Mouse (Mus musculus) hindbrain, postnatal 0 days (tissue): ENCODE measurements at regions not wholly inside any gene's neighbourhood (a gene's known extent, or its start where the extent isn't known, plus 50 kb on each side); places are given as distances from the start of the nearest gene placed in this dataset.

ENCODE experiments used
- ATAC-seq: fragments of 200-750 bp; cut with Nextera tagmentation; 2 replicates; pipeline ENCODE4 v1.8.0; 2017; ENCODE audit warnings: mild to moderate bottlenecking, moderate TSS enrichment, moderate library complexity
- DNase-seq: peaks from one replicate; pipeline ENCODE4 v3.0.0-alpha.2; 2015; ENCODE audit warnings: low spot score
- H3K27ac ChIP-seq: fragments of 300-500 bp; sonication (generic); 2 replicates; pipeline ENCODE4 v1.5.1; 2014; ENCODE audit warnings: mild to moderate bottlenecking
- H3K27me3 ChIP-seq: fragments of 300-500 bp; sonication (generic); 2 replicates; pipeline ENCODE4 v1.6.1; 2014; ENCODE audit warnings: low read length, mixed read lengths; ENCODE audit not compliant: insufficient read depth
- H3K36me3 ChIP-seq: fragments of 300-500 bp; sonication (generic); 2 replicates; pipeline ENCODE4 v1.6.1; 2014; ENCODE audit warnings: low read length, mixed read lengths; ENCODE audit not compliant: insufficient read depth
- H3K4me1 ChIP-seq: fragments of 300-500 bp; sonication (generic); 2 replicates; pipeline ENCODE4 v1.6.1; 2014; ENCODE audit warnings: antibody characterized with exemption, low read length, mixed read lengths; ENCODE audit not compliant: insufficient read depth
- H3K4me2 ChIP-seq: fragments of 300-500 bp; sonication (generic); 2 replicates; pipeline ENCODE4 v1.6.1; 2014; ENCODE audit warnings: low read depth, mild to moderate bottlenecking, low read length, moderate library complexity, mixed read lengths
- H3K4me3 ChIP-seq: fragments of 300-500 bp; sonication (generic); 2 replicates; pipeline ENCODE4 v1.5.1; 2014; ENCODE audit warnings: low read length
- H3K9ac ChIP-seq: fragments of 300-500 bp; sonication (generic); replicated peaks from 2 replicates; pipeline ENCODE4 v1.6.1; 2014; ENCODE audit warnings: mild to moderate bottlenecking, low read length, moderate library complexity, mixed read lengths
- H3K9me3 ChIP-seq: fragments of 300-500 bp; sonication (generic); 2 replicates; pipeline ENCODE4 v1.6.1; 2016; ENCODE audit warnings: low read length, mixed read lengths
- CTCF ChIP-seq: IDR thresholded peaks from 2 replicates; pipeline ENCODE4 v1.5.1; 2016; ENCODE audit warnings: antibody characterized with exemption, control low read depth, low read depth
- WGBS: fragments of 180-500 bp; shearing (Covaris S2); extraction: QIAGEN DNeasy Blood & Tissue Kit; methylation state at CpG from one replicate; pipeline ENCODE4 v1.1.7; 2014; 5-methylcytosine and 5-hydroxymethylcytosine counted together

DNA sequence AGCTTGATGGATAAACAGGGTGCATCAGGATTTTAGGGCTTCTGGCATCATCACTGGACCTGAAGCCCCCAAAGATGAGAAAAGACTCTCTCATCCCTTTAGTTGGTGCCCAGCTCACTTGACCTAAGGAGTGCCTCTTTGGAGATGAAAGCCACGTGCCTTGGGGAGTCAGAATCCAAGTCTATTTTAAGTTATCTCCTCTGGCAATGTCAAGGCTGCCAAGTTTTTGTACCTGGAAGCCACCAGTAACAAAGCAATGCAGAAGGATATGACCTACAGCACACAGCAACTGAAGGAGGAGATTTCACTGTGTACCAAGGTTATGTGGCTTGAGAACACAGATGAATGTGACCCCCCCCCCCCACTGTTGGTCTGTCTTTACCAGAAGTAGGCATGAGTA lies 140.9 kb upstream of the N4bp1 start:
- H3K4me2 ChIP-seq, result no peak overlapping the region
- no peak overlapping the region for H3K4me3 ChIP-seq
- WGBS, result 50% methylated on average over 1 of the region's 1 CpGs
- no peaks in the 10 kb centered on the region for H3K9me3 ChIP-seq
- H3K36me3 ChIP-seq, result no peaks in the 10 kb centered on the region
- H3K4me1 ChIP-seq, result no peaks in the 10 kb centered on the region
- TF ChIP-seq CTCF, result no peak
- H3K9ac ChIP-seq, result no peak overlapping the region
- DNase-seq (no peak), ATAC-seq (no peak)
- no peak overlapping the region for H3K27ac ChIP-seq
- H3K27me3 ChIP-seq, result no peaks in the 10 kb centered on the region

DNA sequence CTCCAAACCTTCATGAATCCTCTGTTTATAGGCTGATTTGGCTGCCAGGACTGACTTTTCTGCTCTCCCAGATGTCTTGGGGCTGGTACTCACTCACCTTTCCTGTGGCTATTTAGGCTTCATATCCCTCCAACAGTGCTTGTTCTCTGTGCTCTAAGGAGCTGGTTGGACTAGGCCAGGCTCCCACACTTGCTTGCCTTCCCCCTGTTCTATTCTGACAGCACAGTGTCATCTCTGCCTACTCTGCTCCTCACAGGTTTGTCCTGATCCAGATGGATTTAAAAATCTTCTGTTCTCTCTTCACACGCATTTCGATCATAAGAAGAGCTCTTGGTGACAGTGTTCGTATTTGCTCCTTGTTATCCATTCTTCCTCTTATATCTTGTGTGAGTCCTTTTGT lies 134.7 kb upstream of the N4bp1 start:
- no peak overlapping the region for H3K4me2 ChIP-seq
- TF ChIP-seq CTCF, result no peak
- no peak overlapping the region for H3K9ac ChIP-seq
- DNase-seq, result no peak
- no peaks in the 10 kb centered on the region for H3K4me1 ChIP-seq
- no peak for ATAC-seq
- H3K4me3 ChIP-seq, result no peak overlapping the region
- no peaks in the 10 kb centered on the region for H3K9me3 ChIP-seq
- no peak overlapping the region for H3K27ac ChIP-seq
- H3K36me3 ChIP-seq, result no peaks in the 10 kb centered on the region
- 97% methylated on average over 3 of the region's 3 CpGs for WGBS
- no peaks in the 10 kb centered on the region for H3K27me3 ChIP-seq

DNA sequence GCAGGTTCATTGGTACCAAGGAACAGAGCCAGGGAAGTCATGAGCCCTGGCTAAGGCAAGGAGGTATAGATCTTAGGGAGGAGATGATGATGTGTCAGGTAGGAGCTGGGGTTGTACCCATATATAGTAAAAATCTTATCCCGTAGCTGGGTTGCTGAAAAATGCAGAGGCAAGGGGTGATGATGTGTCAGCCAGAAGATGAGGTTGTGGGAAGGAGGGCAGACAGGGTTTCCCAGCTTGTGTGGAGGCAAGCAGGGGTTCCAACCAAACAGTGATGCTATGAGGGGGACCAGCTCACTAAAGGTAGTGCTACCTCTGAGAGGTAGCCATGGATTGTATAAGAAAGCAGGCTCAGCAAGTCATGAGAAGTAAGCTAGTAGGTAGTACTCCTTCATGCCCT lies 90.5 kb upstream of the N4bp1 start:
- Histone ChIP-seq H3K27me3 (no peaks in the 10 kb centered on the region), H3K4me2 (no peak overlapping the region), H3K4me3 (no peak overlapping the region), H3K36me3 (no peaks in the 10 kb centered on the region), H3K27ac (no peak overlapping the region), H3K4me1 (no peaks in the 10 kb centered on the region; the same call in 1 of the 2 replicates), H3K9ac (no peak overlapping the region), H3K9me3 (no peaks in the 10 kb centered on the region)
- TF ChIP-seq CTCF, result no peak
- DNase-seq (no peak), ATAC-seq (no peak)
- 87% methylated on average over 1 of the region's 1 CpGs for WGBS

DNA sequence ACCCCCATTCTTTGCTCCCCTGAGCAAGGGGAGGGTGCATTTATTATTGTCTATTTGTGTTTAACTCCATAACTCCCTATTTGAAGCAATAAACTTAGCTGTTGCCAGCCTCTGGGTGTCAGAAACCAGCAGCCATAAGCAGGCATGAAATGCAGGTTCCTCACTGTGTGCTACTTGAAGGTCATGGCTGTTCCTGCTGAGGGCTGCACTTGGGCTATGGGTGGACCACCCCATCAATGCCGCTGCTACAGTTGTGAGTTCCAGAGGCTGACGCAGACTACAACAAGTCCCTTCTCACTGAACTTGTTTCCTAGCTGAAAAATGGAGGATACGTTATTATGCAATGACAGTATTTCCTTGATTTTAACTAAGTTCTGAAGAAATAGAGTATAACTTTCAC lies 86.7 kb upstream of the N4bp1 start:
- no peak overlapping the region for H3K4me3 ChIP-seq
- ATAC-seq (no peak), DNase-seq (no peak)
- H3K4me2 ChIP-seq, result no peak overlapping the region
- H3K4me1 ChIP-seq, result no peaks in the 10 kb centered on the region; the same call in 1 of the 2 replicates
- H3K9me3 ChIP-seq, result no peaks in the 10 kb centered on the region
- H3K27me3 ChIP-seq, result no peaks in the 10 kb centered on the region
- no peak overlapping the region for H3K9ac ChIP-seq
- TF ChIP-seq CTCF, result no peak
- no peaks in the 10 kb centered on the region for H3K36me3 ChIP-seq
- no peak overlapping the region for H3K27ac ChIP-seq
- 96% methylated on average over 3 of the region's 3 CpGs for WGBS

DNA sequence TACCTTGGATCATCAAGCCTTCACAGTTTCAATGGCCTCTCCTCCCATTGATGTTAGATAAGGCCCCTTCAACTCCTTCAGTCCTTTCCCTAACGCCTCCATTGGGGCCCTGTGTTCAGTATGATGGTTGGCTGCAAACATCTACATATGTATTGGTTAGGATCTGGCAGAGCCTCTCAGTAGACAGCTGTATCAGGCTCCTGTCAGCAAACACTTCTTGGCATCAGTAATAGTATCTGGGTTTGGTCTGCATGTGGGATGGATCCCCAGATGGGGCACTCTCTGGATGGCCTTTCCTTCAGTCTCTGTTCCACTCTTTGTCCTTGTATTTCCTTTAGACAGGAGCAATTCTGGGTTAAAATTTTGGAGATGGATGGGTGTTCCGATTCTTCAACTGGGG lies 84.0 kb upstream of the N4bp1 start:
- 93% methylated on average over 2 of the region's 2 CpGs for WGBS
- no peak for TF ChIP-seq CTCF
- H3K27me3 ChIP-seq, result no peaks in the 10 kb centered on the region

DNA sequence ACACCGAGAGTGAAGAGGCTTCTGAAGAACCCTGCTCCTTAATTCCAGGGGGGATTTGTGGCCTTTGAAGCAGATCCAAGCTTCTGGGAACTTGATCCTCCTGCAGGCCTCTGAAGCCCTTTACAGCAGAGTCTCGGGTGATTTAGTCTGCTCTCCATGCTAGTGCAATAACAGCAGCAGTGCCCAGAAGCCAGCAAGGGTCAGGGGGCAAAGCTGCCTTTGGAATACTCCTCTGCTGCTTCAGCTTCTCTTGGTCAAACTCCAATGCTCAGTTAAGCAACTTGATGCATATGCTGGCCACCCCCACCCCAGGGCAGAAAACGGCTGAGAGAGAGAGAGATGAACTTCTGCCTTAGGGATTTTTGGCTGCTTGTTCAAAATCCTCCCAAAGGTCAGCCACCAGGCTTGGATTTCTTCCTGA lies 82.8 kb upstream of the N4bp1 start:
- Histone ChIP-seq H3K9ac (no peak overlapping the region), H3K27ac (no peak overlapping the region), H3K4me1 (no peaks in the 10 kb centered on the region), H3K36me3 (no peaks in the 10 kb centered on the region), H3K4me3 (no peak overlapping the region), H3K9me3 (no peaks in the 10 kb centered on the region), H3K27me3 (no peaks in the 10 kb centered on the region), H3K4me2 (no peak overlapping the region)
- WGBS, result 28% methylated on average over 3 of the region's 3 CpGs
- no peak for TF ChIP-seq CTCF
- ATAC-seq (no peak), DNase-seq (peak; percentile 10)

More for the DNA sequence above, 84.0 kb upstream of the N4bp1 start:
- no peaks in the 10 kb centered on the region for H3K9me3 ChIP-seq
- no peak for DNase-seq
- no peaks in the 10 kb centered on the region; the same call in 1 of the 2 replicates for H3K4me1 ChIP-seq
- no peak overlapping the region for H3K4me2 ChIP-seq
- no peaks in the 10 kb centered on the region for H3K36me3 ChIP-seq
- H3K27ac ChIP-seq, result no peak overlapping the region
- H3K9ac ChIP-seq, result no peak overlapping the region
- H3K4me3 ChIP-seq, result no peak overlapping the region
- ATAC-seq, result no peak

DNA sequence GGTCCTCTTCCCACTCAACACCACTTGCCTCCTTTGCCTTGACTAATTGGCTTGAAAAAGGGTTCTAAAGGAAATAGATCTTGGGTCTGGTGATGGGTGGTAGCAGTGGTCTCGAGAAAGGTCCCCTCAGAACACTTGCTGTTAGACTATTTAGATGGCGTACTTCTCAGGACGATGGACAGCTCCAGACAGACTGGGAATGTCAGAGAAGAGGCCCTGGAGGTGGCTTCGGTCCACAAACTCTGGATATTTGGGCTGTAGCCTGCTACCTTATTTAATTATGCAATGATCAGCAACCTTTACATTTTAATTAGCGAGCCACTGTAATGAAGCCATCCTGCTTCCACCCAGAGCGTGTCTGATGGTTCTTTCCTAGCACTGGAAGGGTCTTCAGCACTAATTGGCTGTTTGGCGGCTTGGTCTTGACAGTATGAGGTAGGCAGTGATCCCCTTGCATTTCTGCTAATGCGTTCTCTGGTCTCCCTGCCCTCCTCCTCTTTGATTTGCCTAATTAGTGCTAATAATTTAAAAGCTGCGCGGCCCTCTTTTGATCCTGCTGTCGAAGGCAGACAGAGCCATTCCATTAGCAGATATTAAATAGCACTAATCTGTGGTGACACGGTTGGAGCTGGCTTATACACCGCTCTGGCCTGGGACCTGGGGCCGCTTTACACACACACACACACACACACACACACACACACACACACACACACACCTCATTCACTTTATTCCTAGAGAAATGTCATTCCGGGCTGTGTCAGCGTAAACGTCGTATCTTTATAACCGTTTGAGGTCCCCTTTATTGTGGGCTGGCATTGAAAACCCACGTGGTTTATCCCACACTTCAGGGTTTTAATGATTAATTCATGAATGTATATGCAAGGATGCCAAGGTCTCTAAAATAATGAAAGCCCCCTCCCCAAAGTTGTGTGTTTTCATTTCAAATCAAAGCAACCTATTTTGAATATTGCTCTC lies 76.4 kb upstream of the N4bp1 start:
- DNase-seq (peak; percentile 42), ATAC-seq (peak; percentile 47; the same call in 1 of the 2 replicates)
- Histone ChIP-seq H3K9me3 (no peaks in the 10 kb centered on the region), H3K4me3 (no peak overlapping the region), H3K27me3 (no peaks in the 10 kb centered on the region), H3K4me1 (no peaks in the 10 kb centered on the region), H3K9ac (no peak overlapping the region), H3K27ac (no peak overlapping the region), H3K36me3 (no peaks in the 10 kb centered on the region), H3K4me2 (no peak overlapping the region)
- WGBS, result 41% methylated on average over 20 of the region's 20 CpGs
- no peak for TF ChIP-seq CTCF
